Mouse (Mus musculus): Measurements from ENCODE around the gene Cdk6.

The Cdk6 gene

DNA sequence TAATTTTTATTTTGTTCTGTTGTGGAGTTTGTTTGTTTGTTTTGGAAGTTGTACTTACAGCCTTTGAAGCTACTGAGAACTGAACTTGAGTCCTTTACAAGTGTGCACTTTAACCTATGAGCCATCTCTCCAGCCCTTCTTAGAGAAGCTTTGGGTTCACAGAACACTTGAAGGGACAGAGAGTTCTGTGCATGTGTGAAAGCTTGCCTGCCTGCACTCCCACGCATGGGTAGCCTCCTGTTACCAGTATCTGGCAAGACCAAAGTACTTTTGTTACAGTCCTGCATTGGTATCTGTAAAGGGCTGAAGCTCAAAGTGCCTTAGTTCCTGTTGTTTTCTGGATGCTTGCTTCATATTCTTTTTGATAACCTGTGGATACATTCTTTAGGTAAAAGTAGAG lies 204.9 kb downstream of the Cdk6 start:
- DNase-seq (ENCODE audit: extremely low spot score, low read depth, low spot score), result no peak

DNA sequence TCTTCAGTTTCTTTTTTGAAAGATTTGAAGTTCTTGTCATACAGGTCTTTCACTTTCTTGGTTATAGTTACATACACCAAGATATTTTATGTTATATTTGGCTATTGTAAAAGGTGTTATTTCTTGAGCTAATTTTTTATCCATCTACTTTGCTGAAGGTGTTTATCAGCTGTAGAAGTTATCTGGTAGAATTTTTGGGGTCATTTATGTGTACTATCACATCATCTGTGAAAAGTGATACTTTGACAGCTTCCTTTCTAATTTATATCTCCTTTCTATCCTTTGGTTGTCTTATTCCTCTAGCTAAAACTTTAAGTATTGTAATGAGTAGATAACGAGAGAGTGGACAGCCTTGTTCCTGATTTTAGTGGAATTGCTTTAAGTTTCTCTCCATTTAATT lies 210.2 kb downstream of the Cdk6 start:
- DNase-seq (ENCODE audit: extremely low spot score, low read depth, low spot score), result no peak

DNA sequence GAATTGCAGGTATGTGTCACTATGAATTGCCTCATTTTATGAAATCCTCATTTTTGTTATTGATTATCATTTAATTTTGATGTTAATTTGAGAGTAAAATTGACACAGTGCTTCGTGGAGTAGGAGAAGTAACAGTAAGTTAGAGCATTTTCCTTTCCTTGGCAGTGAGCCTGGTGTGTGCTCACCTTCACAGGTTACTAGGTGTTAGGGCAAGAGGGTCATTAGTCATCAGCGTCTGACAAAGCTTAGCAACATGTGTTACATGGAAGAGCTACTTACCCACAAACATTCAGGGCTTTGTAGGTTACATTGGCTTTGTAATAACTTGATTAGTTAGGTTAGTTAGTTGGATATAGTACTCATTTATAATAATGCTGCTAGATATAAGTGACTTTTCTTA lies 212.9 kb downstream of the Cdk6 start:
- DNase-seq (ENCODE audit: extremely low spot score, low read depth, low spot score), result no peak

DNA sequence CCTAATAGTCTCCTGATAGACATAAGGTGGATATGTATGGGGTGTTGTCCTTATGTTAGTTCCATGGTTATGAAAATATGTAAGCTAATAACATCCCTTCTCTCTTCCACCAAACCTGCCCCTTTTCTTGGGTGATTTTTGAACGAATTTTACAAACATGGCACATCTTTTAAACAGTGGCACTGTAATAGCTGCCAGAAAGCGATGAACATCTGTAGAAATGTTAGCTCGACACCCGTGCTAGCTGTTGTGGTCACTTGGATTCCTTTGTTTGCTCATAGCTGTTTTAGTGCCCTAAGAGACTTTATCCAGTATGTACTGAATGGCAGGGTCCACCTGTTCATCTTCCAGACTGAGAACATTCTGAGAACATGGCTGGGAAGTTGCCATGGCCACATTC lies 230.0 kb downstream of the Cdk6 start, which contains the start of gene 1700109H08Rik:
Gene 1700109H08Rik, plus strand, starts transcription at position 301 of the 400 bp plus-strand sequence.
- no peak for DNase-seq (ENCODE audit: extremely low spot score, low read depth, low spot score)

DNA sequence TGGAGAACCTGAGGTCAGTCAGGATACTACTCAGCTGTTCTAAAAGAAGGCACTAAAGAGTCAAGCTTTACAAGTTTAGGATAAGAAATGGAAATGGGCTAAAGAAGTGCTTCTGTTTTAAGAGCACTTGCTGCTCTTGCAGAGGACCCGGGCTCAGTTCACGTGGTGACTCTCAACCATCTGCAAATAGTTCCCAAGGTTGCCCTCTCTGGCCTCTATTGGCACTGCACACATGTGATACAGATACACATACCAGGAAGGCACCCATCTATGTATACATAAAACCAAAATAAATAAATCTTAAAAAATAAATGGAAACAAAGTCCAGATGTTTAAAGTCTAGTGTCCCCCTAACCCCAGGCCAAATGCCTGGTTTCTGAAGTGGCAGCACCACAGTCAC lies 233.5 kb downstream of the Cdk6 start:
- no peak for DNase-seq (ENCODE audit: extremely low spot score, low read depth, low spot score)

DNA sequence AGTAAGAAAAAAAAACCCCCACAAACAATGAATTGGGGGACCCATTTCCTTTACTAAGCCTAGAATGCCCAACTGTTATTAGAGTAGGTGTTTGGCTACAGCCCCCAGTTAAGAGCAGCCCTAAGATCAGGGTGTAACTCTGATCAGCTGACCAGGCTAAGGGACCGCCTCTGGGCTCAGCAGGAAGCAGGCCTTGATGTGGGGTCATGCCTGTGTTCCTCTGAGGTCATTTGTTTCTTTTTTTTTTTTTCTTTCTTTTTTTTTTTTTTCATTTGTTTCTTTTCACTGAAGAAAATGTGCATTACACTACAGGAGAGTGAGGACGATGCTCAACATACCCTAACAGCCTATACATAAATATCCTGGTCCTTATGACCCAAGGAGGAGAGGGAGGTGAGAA lies 236.7 kb downstream of the Cdk6 start:
- DNase-seq (ENCODE audit: extremely low spot score, low read depth, low spot score), result no peak

DNA sequence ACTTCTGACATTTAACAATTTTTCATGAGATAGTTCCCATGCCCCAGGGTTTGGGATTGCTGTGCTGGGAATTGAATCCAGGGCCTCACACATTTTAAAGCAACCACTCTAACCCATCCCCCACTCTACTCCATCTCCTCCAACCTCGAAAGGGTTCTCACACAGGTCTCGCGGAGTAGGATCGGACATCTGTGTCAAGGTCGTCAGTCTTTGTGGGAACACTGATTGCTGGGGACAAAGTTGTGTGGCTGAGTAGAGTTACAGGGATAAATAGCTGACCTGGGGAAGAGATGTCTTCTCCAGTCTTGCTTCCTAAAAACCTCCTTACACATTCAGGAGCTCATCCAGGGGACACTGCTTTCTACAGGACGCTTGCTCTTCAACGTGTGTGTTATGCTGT lies 237.8 kb downstream of the Cdk6 start:
- DNase-seq (ENCODE audit: extremely low spot score, low read depth, low spot score), result no peak

Data from hindlimb bud, embryonic 11.5 days (tissue).